Mouse (Mus musculus) v-Abl transformed pro-B cells (cell line): ENCODE data around the gene Skor1.

Experiments
- in situ Hi-C, 2 experiments: fragments of 400-800 bp; cut with MboI; formaldehyde crosslinking; loops; one replicate each; pipeline ENCODE4 v1.15.1; 2025; ENCODE audit not compliant: unreplicated experiment in 2 of 2

The Skor1 gene

GRCm38 (mm10) chr9:63148410-63149371 lies at the start of gene Skor1:
Gene Skor1, minus strand, starts transcription at chr9:63148961.
- in situ Hi-C loops: loop anchor here (25.0 kb wide), 2 partner anchors 811 to 939 kb away; partner anchors contain the start of gene Anp32a (in 1 of the 2)

GRCm38 (mm10) chr9:63197252-63197651 lies 48.5 kb upstream of the Skor1 start:
- in situ Hi-C loops: no loop called here

GRCm38 (mm10) chr9:63196114-63196682 lies 47.4 kb upstream of the Skor1 start:
- in situ Hi-C loops: no loop called here

GRCm38 (mm10) chr9:63195523-63195922 lies 46.8 kb upstream of the Skor1 start:
- in situ Hi-C loops: no loop called here

GRCm38 (mm10) chr9:63194791-63195190 lies 46.0 kb upstream of the Skor1 start:
- in situ Hi-C loops: no loop called here

GRCm38 (mm10) chr9:63192809-63193208 lies 44.0 kb upstream of the Skor1 start:
- in situ Hi-C loops: no loop called here

GRCm38 (mm10) chr9:63187310-63187709 lies 38.5 kb upstream of the Skor1 start:
- in situ Hi-C loops: no loop called here

- in situ Hi-C loops: no loop called here
Observed at GRCm38 (mm10) chr9:63185249-63185648, 36.5 kb upstream of the Skor1 start.

GRCm38 (mm10) chr9:63183864-63184263 lies 35.1 kb upstream of the Skor1 start:
- in situ Hi-C loops: no loop called here

- in situ Hi-C loops: no loop called here
Observed at GRCm38 (mm10) chr9:63182306-63182960, 33.7 kb upstream of the Skor1 start.

GRCm38 (mm10) chr9:63181337-63182178 lies 32.8 kb upstream of the Skor1 start:
- in situ Hi-C loops: no loop called here

GRCm38 (mm10) chr9:63178296-63178695 lies 29.5 kb upstream of the Skor1 start:
- in situ Hi-C loops: no loop called here

GRCm38 (mm10) chr9:63174001-63174721 lies 25.4 kb upstream of the Skor1 start:
- in situ Hi-C loops: no loop called here

GRCm38 (mm10) chr9:63171951-63172350 lies 23.2 kb upstream of the Skor1 start:
- in situ Hi-C loops: no loop called here

- in situ Hi-C loops: no loop called here
Observed at GRCm38 (mm10) chr9:63169127-63169526, 20.4 kb upstream of the Skor1 start.

- in situ Hi-C loops: no loop called here
Observed at GRCm38 (mm10) chr9:63165070-63165469, 16.3 kb upstream of the Skor1 start.

GRCm38 (mm10) chr9:63163756-63164155 lies 15.0 kb upstream of the Skor1 start:
- in situ Hi-C loops: no loop called here

GRCm38 (mm10) chr9:63151949-63152348 lies 3.2 kb upstream of the Skor1 start:
- in situ Hi-C loops: no loop called here

- in situ Hi-C loops: no loop called here
Observed at GRCm38 (mm10) chr9:63151072-63151870, 2.5 kb upstream of the Skor1 start.
